Mouse (Mus musculus): ENCODE measurements around the gene Efcab11.

DNA sequence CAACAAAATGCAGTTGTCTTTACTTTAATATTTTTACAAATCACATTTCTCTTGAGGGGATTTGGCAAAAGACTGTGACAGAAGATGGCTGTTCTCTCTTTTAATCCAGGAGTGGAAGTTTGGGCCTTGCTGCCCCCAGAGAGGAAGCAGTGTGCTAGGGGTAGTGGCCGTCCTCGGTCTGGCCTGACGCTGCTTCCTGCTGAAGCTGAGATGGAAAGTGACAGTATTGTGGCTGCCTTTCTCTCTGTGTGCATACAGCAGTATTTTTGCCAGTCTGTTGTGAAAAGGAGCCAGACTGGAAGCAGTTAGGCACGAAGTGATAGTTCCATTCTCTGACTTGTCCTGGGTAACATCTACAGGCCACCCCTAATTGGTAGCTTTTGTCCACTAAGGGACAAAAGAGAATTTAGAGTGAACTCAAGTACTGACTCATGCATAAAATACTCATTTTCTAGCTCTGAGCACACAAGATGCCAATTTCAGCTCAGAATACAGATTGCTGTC lies 18.7 kb upstream of the Efcab11 start:
- no peak for TF ChIP-seq CTCF (IDR thresholded peaks at IDR 0.05; ENCODE audit: borderline replicate concordance, control insufficient read depth, extremely low read depth, insufficient read depth, low read length, poor library complexity)
- TF ChIP-seq POLR2A (IDR thresholded peaks at IDR 0.05; ENCODE audit: control insufficient read depth, extremely low read depth, insufficient read depth, low read length, poor library complexity): no peak
